Mouse (Mus musculus) lung, embryonic 14.5 days (tissue): ENCODE data around the gene Iqsec1. TPM values are rescaled to one million over a fixed set of nuclear protein-coding genes. Genes with fewer than 3 reads are reported as not detected.

Experiments used
- ATAC-seq: fragments of 200-750 bp; cut with Nextera tagmentation; 2 replicates; pipeline ENCODE4 v1.8.0; 2017; ENCODE audit warnings: mild to moderate bottlenecking, moderate TSS enrichment, moderate library complexity; ENCODE audit not compliant: insufficient read depth
- DNase-seq: peaks from one replicate; pipeline ENCODE4 v3.0.0-alpha.2; 2015
- H3K27ac ChIP-seq: fragments of 300-500 bp; sonication (generic); 2 replicates; pipeline ENCODE4 v1.5.1; 2014; ENCODE audit warnings: low read depth, mild to moderate bottlenecking, moderate library complexity
- H3K27me3 ChIP-seq: fragments of 300-500 bp; sonication (generic); 2 replicates; pipeline ENCODE4 v1.6.1; 2014; ENCODE audit warnings: low read length, control low read depth; ENCODE audit not compliant: insufficient read depth
- H3K36me3 ChIP-seq: fragments of 300-500 bp; sonication (generic); 2 replicates; pipeline ENCODE4 v1.6.1; 2014; ENCODE audit warnings: control low read depth; ENCODE audit not compliant: insufficient read depth
- H3K4me1 ChIP-seq: fragments of 300-500 bp; sonication (generic); 2 replicates; pipeline ENCODE4 v1.6.1; 2014; ENCODE audit warnings: antibody characterized with exemption, control low read depth; ENCODE audit not compliant: insufficient read depth
- H3K4me2 ChIP-seq: fragments of 300-500 bp; sonication (generic); 2 replicates; pipeline ENCODE4 v1.6.1; 2014; ENCODE audit warnings: mild to moderate bottlenecking
- H3K4me3 ChIP-seq: fragments of 300-500 bp; sonication (generic); 2 replicates; pipeline ENCODE4 v1.5.1; 2014; ENCODE audit warnings: low read depth, low read length
- H3K9ac ChIP-seq: fragments of 300-500 bp; sonication (generic); 2 replicates; pipeline ENCODE4 v1.6.1; 2014
- H3K9me3 ChIP-seq: fragments of 300-500 bp; sonication (generic); 2 replicates; pipeline ENCODE4 v1.6.1; 2016; ENCODE audit warnings: low read depth, low read length, control low read depth
- CTCF ChIP-seq: IDR thresholded peaks from 2 replicates; pipeline ENCODE4 v1.5.1; 2016; ENCODE audit warnings: antibody characterized with exemption, low read depth
- WGBS: fragments of 180-500 bp; shearing (Covaris S2); extraction: QIAGEN DNeasy Blood & Tissue Kit; methylation state at CpG from one replicate; pipeline ENCODE4 v1.1.7; 2014; 5-methylcytosine and 5-hydroxymethylcytosine counted together
- microRNA-seq: library from miRNA; unstranded; fragments of <30 nt; microRNA quantifications from one replicate; pipeline ENCODE4, GENCODE M21; 2016; ENCODE audit warnings: borderline number of aligned reads
- polyA plus RNA-seq: library from polyadenylated mRNA; unstranded; fragments of >200 nt; fragmentation: Nextera tagmentation; extraction: Ambion mirVana; gene quantifications from 2 replicates; pipeline ENCODE4 v1.2.1, GENCODE M21; 2014

Gene Iqsec1
- polyA plus RNA-seq, 1 experiment from 2014 or later: 15.8 TPM

- Histone ChIP-seq H3K4me3 (no peak overlapping the region), H3K4me1 (no peaks in the 10 kb centered on the region), H3K36me3 (no peaks in the 10 kb centered on the region), H3K9ac (no peak overlapping the region), H3K27ac (no peak overlapping the region), H3K4me2 (no peak overlapping the region), H3K9me3 (no peaks in the 10 kb centered on the region), H3K27me3 (no peaks in the 10 kb centered on the region)
- no peak for TF ChIP-seq CTCF
- WGBS: 80% methylated on average over 8 of the region's 8 CpGs
- no peak for ATAC-seq
- DNase-seq: no peak
These were observed 375.2 kb downstream of the Iqsec1 start for GRCm38 (mm10) chr6:90613277-90613676.

- no peak for ATAC-seq
- Histone ChIP-seq H3K27ac (no peak overlapping the region), H3K9ac (no peak overlapping the region), H3K9me3 (no peaks in the 10 kb centered on the region), H3K4me1 (no peaks in the 10 kb centered on the region), H3K4me3 (no peak overlapping the region), H3K4me2 (no peak overlapping the region), H3K27me3 (no peaks in the 10 kb centered on the region), H3K36me3 (no peaks in the 10 kb centered on the region)
- WGBS: 84% methylated on average over 5 of the region's 5 CpGs
- no peak for TF ChIP-seq CTCF
- no peak for DNase-seq
These were observed 378.2 kb downstream of the Iqsec1 start for GRCm38 (mm10) chr6:90610248-90610647.

- Histone ChIP-seq H3K4me3 (no peak overlapping the region), H3K4me1 (no peaks in the 10 kb centered on the region), H3K36me3 (no peaks in the 10 kb centered on the region), H3K9ac (no peak overlapping the region), H3K27me3 (no peaks in the 10 kb centered on the region), H3K9me3 (no peaks in the 10 kb centered on the region), H3K4me2 (no peak overlapping the region), H3K27ac (no peak overlapping the region)
- peak; percentile 65 for TF ChIP-seq CTCF
- 49% methylated on average over 6 of the region's 6 CpGs for WGBS
- ATAC-seq: no peak
- peak; percentile 37 for DNase-seq
These were observed 380.3 kb downstream of the Iqsec1 start for GRCm38 (mm10) chr6:90608186-90608585.

GRCm38 (mm10) chr6:90607196-90607595, 381.3 kb downstream of the Iqsec1 start:
- 14% methylated on average over 5 of the region's 5 CpGs for WGBS
- no peak for ATAC-seq

GRCm38 (mm10) chr6:90606538-90606937, 381.9 kb downstream of the Iqsec1 start:
- DNase-seq: peak; percentile 84
- WGBS: 35% methylated on average over 7 of the region's 7 CpGs
- H3K27me3 ChIP-seq: no peaks in the 10 kb centered on the region
- H3K4me2 ChIP-seq: no peak overlapping the region
- H3K27ac ChIP-seq: no peak overlapping the region
- ATAC-seq: no peak
- no peaks in the 10 kb centered on the region for H3K36me3 ChIP-seq
- H3K4me1 ChIP-seq: no peaks in the 10 kb centered on the region
- no peak overlapping the region for H3K4me3 ChIP-seq
- peak; percentile 88 for TF ChIP-seq CTCF
- no peaks in the 10 kb centered on the region for H3K9me3 ChIP-seq
- H3K9ac ChIP-seq: no peak overlapping the region

More at GRCm38 (mm10) chr6:90607196-90607595, 381.3 kb downstream of the Iqsec1 start:
- TF ChIP-seq CTCF: peak; percentile 90
- no peaks in the 10 kb centered on the region for H3K9me3 ChIP-seq
- H3K27me3 ChIP-seq: no peaks in the 10 kb centered on the region
- DNase-seq: peak; percentile 88
- no peaks in the 10 kb centered on the region for H3K4me1 ChIP-seq
- H3K27ac ChIP-seq: no peak overlapping the region
- no peak overlapping the region for H3K9ac ChIP-seq
- no peaks in the 10 kb centered on the region for H3K36me3 ChIP-seq
- H3K4me2 ChIP-seq: no peak overlapping the region
- no peak overlapping the region for H3K4me3 ChIP-seq

Small RNA genes within 50 kb of the gene (microRNA-seq; reads per million reads assigned to microRNA genes)
- not detected for gene Gm24816

Other genes with a start within 250 kb of the Iqsec1 start
- 30.8 and 35.3 TPM in 2 replicates for gene Nup210, start 128.1 kb upstream of the Iqsec1 start, polyA plus RNA-seq
- 8.1 and 8.8 TPM in 2 replicates for gene Hdac11, start 168.0 kb upstream of the Iqsec1 start, polyA plus RNA-seq
- 22.9 and 32.3 TPM in 2 replicates for gene Fbln2, start 223.8 kb upstream of the Iqsec1 start, polyA plus RNA-seq